Mouse (Mus musculus) bone marrow macrophage, adult 2 months (primary cell): ENCODE results near the gene Cd80. TPM values are rescaled to one million over a fixed set of nuclear protein-coding genes. Genes with fewer than 3 reads are reported as not detected.
A peak's percentile ranks its signal among the peaks of the same experiment; 100 is the strongest.

Experiments used
- H3K27ac ChIP-seq: 2 replicates; pipeline ENCODE4 v1.5.1; 2012; ENCODE audit warnings: low read depth, low read length; ENCODE audit not compliant: insufficient read depth
- H3K4me1 ChIP-seq: 2 replicates; pipeline ENCODE4 v1.6.1; 2012; ENCODE audit warnings: low read length; ENCODE audit not compliant: control insufficient read depth, insufficient read depth
- H3K4me3 ChIP-seq: 2 replicates; pipeline ENCODE4 v1.5.1; 2012; ENCODE audit warnings: mild to moderate bottlenecking, low read length, moderate library complexity; ENCODE audit not compliant: insufficient read depth
- CTCF ChIP-seq: IDR thresholded peaks from 2 replicates; pipeline ENCODE4 v1.5.1; 2012; ENCODE audit warnings: low read depth, mild to moderate bottlenecking, low read length, moderate library complexity
- POLR2A ChIP-seq: IDR thresholded peaks from 2 replicates; pipeline ENCODE4 v1.6.1; 2012; ENCODE audit warnings: mild to moderate bottlenecking, low read depth, low read length, borderline replicate concordance
- polyA plus RNA-seq: library from polyadenylated mRNA; stranded (reverse); fragments of >200 nt; gene quantifications from 2 replicates; pipeline ENCODE4 v1.2.4, GENCODE M21; 2012; ENCODE audit not compliant: missing spikeins, insufficient read depth, insufficient read length

The Cd80 gene
- polyA plus RNA-seq, 1 experiment: 8.9 TPM

DNA sequence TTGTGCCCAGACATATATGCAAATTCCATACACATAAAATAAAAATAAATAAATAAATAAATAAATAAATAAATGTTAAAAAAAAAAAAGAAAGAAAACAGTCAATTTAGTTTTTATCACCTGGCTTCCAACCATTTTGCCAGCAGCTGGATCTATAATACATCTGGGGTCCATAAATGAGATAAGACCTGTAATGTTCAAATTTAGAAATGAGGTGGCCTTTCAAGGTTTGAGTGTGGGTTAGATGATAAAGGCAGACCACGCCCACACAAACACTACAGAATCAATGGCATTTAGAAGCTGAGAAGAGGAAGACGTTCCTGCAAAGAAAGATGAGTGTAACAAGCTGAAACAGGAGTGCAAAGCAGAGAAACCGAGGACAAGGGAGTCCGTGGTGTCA, 26.0 kb downstream of the Cd80 start:
- TF ChIP-seq CTCF: no peak
- no peak for TF ChIP-seq POLR2A
- Histone ChIP-seq H3K4me3 (no peak overlapping the region), H3K27ac (no peak overlapping the region), H3K4me1 (peaks cover 8% of the 10 kb centered on the region; the same call in 1 of the 2 replicates)

DNA sequence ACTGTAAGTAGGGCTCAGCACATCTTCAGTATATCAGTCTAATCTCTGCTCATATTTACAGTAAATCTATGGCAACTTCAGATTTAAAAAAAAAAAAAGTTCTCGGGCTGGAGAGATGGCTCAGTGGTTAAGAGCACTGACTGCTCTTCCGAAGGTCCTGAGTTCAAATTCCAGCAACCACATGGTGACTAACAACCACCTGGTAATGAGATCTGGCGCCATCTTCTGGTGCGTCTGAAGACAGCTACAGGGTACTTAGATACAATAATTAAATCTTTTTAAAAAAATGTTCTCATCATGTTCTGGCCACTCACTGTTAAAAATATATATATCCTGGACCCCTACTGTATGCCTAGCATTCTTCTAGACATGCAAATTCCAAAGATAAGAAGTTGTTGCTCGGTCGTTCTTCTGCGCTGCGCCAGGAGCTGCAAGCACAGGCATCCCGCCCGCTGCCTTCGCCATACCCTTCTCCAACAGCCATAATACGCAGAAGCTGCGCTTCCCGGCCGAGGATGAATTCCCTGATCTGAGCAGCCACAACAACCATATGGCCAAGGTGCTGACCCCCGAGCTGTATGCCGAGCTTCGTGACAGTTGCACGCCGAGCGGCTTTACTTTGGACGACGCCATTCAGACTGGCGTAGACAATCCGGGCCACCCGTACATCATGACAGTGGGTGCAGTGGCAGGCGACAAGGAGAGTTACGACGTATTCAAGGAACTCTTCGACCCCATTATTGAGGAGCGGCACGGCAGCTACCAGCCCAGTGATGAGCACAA, 27.6 kb downstream of the Cd80 start:
- TF ChIP-seq CTCF: peak; percentile 21; the same call in 1 of the 2 replicates
- TF ChIP-seq POLR2A: no peak
- no peaks in the 10 kb centered on the region for H3K4me1 ChIP-seq
- H3K4me3 ChIP-seq: no peak overlapping the region
- no peak overlapping the region for H3K27ac ChIP-seq

DNA sequence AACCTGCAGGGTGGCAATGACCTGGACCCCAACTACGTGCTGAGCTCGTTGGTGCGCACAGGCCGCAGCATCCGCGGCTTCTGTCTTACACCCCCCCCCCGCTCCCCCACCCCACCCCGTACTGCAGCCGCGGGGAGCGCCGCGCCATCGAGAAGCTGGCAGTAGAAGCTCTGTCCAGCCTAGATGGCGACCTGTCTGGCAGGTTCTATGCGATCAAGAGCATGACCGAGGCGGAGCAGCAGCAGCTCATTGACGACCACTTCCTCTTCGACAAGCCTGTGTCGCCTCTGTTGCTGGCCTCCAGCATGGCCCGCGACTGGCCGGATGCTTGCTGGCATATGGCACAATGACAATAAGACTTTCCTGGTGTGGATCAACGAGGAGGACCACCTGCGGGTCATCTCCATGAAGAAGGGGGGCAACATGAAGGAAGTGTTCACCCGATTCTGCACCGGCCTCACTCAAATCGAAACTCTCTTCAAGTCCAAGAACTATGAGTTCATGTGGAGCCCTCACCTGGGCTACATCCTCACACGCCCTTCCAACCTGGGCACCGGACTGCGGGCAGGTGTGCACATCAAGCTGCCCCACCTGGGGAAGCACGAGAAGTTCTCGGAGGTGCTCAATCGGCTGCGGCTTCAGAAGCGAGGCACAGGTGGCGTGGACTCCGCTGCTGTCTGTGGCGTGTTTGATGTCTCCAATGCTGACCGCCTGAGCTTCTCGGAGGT, 28.4 kb downstream of the Cd80 start:
- H3K27ac ChIP-seq: no peak overlapping the region
- TF ChIP-seq POLR2A: no peak
- no peak overlapping the region for H3K4me3 ChIP-seq
- H3K4me1 ChIP-seq: no peaks in the 10 kb centered on the region

DNA sequence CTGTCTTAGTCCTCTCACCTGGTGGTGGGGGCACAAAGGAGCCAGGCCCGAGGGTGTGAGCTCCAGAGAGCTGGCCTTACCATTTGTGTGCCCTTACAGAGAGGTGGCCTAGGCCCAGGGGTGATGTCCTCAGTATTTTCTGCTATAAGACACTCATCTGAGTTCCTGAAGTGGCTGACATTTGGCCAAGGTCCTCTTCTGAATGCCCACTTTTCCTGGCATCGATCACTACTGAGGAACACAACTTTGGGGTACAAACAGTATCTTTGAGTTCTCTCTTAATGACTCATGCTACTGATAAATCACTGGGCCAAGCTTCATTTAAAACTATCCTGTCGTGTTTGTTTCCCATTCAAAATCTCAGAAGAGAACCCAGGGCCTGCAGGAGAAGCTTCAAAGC, 37.2 kb downstream of the Cd80 start:
- H3K27ac ChIP-seq: no peak overlapping the region
- H3K4me3 ChIP-seq: no peak overlapping the region
- no peak for TF ChIP-seq POLR2A
- TF ChIP-seq CTCF: no peak
- H3K4me1 ChIP-seq: no peaks in the 10 kb centered on the region

- Histone ChIP-seq H3K4me3 (no peak overlapping the region), H3K27ac (no peak overlapping the region), H3K4me1 (no peaks in the 10 kb centered on the region)
- TF ChIP-seq POLR2A: no peak
Observed at GRCm38 (mm10) chr16:38493890-38494289, 38.5 kb downstream of the Cd80 start.

DNA sequence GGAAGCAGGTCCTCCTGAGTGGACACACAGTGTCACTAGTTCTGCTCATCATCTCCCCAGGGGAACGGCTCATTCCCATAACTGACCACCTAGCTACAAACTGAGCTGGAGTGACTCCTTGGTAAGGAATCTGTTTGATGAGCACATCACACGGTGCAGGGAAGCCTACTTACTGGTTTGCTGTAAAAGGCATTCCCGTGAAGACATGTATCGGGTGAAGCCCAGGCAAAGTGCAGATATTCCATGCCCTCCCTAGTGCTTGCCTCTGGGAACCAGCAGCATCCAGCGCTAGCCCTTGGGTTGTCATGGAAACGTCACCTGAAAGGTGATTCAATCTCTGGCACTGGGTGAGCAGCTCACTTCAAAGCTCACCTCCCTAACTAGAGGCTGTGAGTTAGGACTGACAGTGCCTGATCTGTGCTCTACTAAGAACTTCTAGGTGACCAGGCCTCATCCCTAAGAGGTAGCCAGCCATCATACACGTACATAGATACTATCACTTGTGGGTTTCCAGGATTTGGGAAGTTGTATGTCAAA, 41.3 kb downstream of the Cd80 start:
- no peak overlapping the region for H3K4me3 ChIP-seq
- no peaks in the 10 kb centered on the region for H3K4me1 ChIP-seq
- H3K27ac ChIP-seq: no peak overlapping the region
- no peak for TF ChIP-seq CTCF
- TF ChIP-seq POLR2A: no peak

- Histone ChIP-seq H3K27ac (no peak overlapping the region), H3K4me1 (no peaks in the 10 kb centered on the region), H3K4me3 (no peak overlapping the region)
- no peak for TF ChIP-seq POLR2A
- no peak for TF ChIP-seq CTCF
Observed at GRCm38 (mm10) chr16:38502469-38502868, 47.1 kb downstream of the Cd80 start.

GRCm38 (mm10) chr16:38503528-38503927, 48.2 kb downstream of the Cd80 start:
- TF ChIP-seq CTCF (no peak), POLR2A (no peak)
- no peak overlapping the region for H3K4me3 ChIP-seq
- H3K27ac ChIP-seq: no peak overlapping the region
- no peaks in the 10 kb centered on the region for H3K4me1 ChIP-seq

GRCm38 (mm10) chr16:38506041-38506634, 50.8 kb downstream of the Cd80 start:
- Histone ChIP-seq H3K27ac (no peak overlapping the region), H3K4me1 (no peaks in the 10 kb centered on the region), H3K4me3 (no peak overlapping the region)
- peak; percentile 71 for TF ChIP-seq CTCF
- no peak for TF ChIP-seq POLR2A

DNA sequence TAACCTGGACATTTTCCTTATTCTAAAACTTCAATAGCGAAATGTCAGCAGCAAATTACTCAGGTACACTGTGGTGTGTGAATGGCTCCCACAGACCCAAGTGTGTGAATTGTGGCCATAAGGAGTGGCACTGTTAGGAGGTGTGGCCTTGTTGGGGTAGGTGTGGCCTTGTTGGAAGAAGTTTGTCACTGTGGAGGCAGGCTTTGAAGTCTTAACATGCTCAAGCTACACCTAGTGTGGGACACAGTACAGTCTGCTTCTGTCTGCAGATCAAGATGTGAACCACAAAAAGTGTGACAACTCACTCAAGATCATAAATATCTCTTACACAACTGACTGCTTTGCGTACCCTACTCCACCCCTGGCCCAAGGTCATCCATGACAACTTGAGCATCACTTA, 55.5 kb downstream of the Cd80 start:
- no peak for TF ChIP-seq POLR2A
- no peak for TF ChIP-seq CTCF
- Histone ChIP-seq H3K27ac (no peak overlapping the region), H3K4me3 (no peak overlapping the region), H3K4me1 (no peaks in the 10 kb centered on the region)
